Mouse (Mus musculus): ENCODE measurements at regions not wholly inside any gene's neighbourhood (a gene's known extent, or its start where the extent isn't known, plus 50 kb on each side); places are given as distances from the start of the nearest gene placed in this dataset.
A peak's percentile ranks its signal among the peaks of the same experiment; 100 is the strongest.

DNA sequence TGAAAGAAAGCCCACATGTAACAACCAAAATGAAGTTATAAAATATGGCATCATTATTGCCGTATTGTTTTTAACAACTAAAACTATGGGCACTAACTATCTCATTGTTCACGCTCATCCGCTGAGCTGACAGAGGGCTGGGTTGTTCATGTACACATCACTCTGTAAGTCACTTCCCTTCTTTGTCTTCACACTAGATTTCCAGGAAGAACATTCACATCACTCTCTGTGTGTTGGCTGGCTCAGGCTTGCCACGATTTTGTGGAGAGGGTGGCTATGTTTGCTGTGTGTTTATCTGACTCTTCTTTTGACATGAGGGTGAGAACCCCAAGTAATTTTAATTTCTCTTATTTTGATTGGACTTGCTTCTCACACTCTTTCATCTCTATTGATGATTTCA lies 221.9 kb upstream of the N6amt1 start:
- Histone ChIP-seq H3K36me3 (ENCODE audit: insufficient read depth, low read length) (no peaks in the 10 kb centered on the region), H3K9me3 (ENCODE audit: low read length) (no peaks in the 10 kb centered on the region), H3K4me1 (replicated peaks; ENCODE audit: low read depth, low read length) (peaks cover 13% of the 10 kb centered on the region), H3K27me3 (ENCODE audit: insufficient read depth, low read length) (no peaks in the 10 kb centered on the region), H3K4me3 (replicated peaks; ENCODE audit: low read length) (no peak overlapping the region)
- TF ChIP-seq CTCF (conservative IDR thresholded peaks at IDR 0.05; ENCODE audit: low read length) (no peak), POU5F1 (IDR thresholded peaks at IDR 0.05; ENCODE audit: borderline replicate concordance, low read length) (no peak), NANOG (IDR thresholded peaks at IDR 0.05; ENCODE audit: borderline replicate concordance, low read length) (no peak)

DNA sequence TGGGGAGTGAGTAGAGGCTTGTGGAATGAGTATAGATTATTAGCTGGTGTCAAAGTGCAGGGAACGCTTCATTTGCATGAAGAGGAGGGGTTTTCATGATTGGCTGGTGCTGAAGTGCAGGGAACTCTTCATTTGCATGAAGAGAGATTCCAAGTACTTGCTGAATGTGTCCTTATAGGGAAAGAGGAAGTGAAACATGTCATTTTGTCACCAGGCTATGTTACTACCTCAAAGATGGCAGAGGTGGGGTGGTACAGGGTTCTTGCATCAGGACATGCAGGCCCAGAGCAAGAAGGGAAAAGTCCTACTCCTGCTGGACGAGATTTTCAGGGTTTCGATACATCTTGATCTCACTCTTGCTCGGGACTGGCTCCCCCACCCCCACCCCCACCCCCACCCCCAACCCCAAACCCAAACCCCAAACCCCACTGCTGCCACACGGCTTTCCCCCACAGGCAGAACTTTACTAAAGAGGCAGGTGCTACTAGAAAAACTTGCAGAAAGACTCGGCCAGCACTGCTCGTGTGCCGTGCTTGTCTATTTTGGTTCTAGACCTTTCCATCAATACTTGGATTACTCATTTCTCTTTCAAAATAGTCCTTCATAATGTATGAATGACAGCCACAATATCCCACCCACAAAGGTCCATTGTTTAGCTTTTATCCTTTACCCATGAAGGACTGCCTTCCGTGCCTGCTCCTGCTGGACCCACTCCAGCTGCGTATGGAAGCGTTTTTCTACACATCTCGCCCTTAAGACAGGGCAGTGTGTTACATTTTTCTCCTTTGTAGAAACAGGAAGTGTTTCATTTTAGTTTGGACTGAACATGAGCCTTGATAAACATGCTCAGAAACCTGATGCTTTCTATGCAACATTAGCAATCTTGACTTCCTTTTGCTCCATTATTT lies 223.0 kb upstream of the N6amt1 start:
- Histone ChIP-seq H3K4me1 (replicated peaks; ENCODE audit: low read depth, low read length) (peaks cover 13% of the 10 kb centered on the region), H3K9me3 (ENCODE audit: low read length) (no peaks in the 10 kb centered on the region), H3K4me3 (replicated peaks; ENCODE audit: low read length) (no peak overlapping the region), H3K36me3 (ENCODE audit: insufficient read depth, low read length) (no peaks in the 10 kb centered on the region), H3K27me3 (ENCODE audit: insufficient read depth, low read length) (no peaks in the 10 kb centered on the region)
- TF ChIP-seq NANOG (IDR thresholded peaks at IDR 0.05; ENCODE audit: borderline replicate concordance, low read length) (no peak), CTCF (conservative IDR thresholded peaks at IDR 0.05; ENCODE audit: low read length) (no peak), POU5F1 (IDR thresholded peaks at IDR 0.05; ENCODE audit: borderline replicate concordance, low read length) (no peak)

- H3K4me1 ChIP-seq (replicated peaks; ENCODE audit: low read depth, low read length), result peaks cover 13% of the 10 kb centered on the region
- no peaks in the 10 kb centered on the region for H3K27me3 ChIP-seq (ENCODE audit: insufficient read depth, low read length)
- TF ChIP-seq CTCF (conservative IDR thresholded peaks at IDR 0.05; ENCODE audit: low read length) (no peak), NANOG (IDR thresholded peaks at IDR 0.05; ENCODE audit: borderline replicate concordance, low read length) (no peak), POU5F1 (IDR thresholded peaks at IDR 0.05; ENCODE audit: borderline replicate concordance, low read length) (no peak)
- H3K9me3 ChIP-seq (ENCODE audit: low read length), result no peaks in the 10 kb centered on the region
- peak overlapping the region; percentile 29; the same call in 1 of the 2 replicates for H3K4me3 ChIP-seq (replicated peaks; ENCODE audit: low read length)
- no peaks in the 10 kb centered on the region for H3K36me3 ChIP-seq (ENCODE audit: insufficient read depth, low read length)
These were observed 225.0 kb upstream of the N6amt1 start for GRCm38 (mm10) chr16:87129021-87129420.

GRCm38 (mm10) chr16:87128230-87128629 lies 225.8 kb upstream of the N6amt1 start:
- H3K4me3 ChIP-seq (replicated peaks; ENCODE audit: low read length), result peak overlapping the region; percentile 29
- H3K36me3 ChIP-seq (ENCODE audit: insufficient read depth, low read length), result no peaks in the 10 kb centered on the region
- no peaks in the 10 kb centered on the region for H3K9me3 ChIP-seq (ENCODE audit: low read length)
- H3K4me1 ChIP-seq (replicated peaks; ENCODE audit: low read depth, low read length), result peaks cover 13% of the 10 kb centered on the region
- H3K27me3 ChIP-seq (ENCODE audit: insufficient read depth, low read length), result no peaks in the 10 kb centered on the region
- TF ChIP-seq NANOG (IDR thresholded peaks at IDR 0.05; ENCODE audit: borderline replicate concordance, low read length), result no peak
- no peak for TF ChIP-seq CTCF (conservative IDR thresholded peaks at IDR 0.05; ENCODE audit: low read length)
- no peak for TF ChIP-seq POU5F1 (IDR thresholded peaks at IDR 0.05; ENCODE audit: borderline replicate concordance, low read length)

DNA sequence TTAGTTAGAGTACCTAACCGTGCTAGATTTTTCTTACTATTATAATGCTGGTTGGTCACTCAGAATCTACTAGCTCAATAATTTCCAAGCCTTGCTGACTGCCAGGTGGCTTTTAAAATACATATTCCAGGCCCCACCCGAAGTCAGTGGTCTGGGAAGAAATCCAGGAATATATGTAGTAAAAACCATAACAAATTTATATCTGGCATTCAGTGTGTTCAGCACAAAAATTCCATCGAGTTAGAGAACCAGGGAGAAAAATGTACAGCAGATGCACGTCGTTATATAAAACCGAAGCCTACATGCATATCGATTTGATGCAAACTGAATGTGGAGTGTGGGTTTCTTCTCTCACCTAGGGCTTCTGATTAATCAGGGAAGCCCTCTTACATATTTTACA lies 229.5 kb upstream of the N6amt1 start:
- no peaks in the 10 kb centered on the region for H3K27me3 ChIP-seq (ENCODE audit: insufficient read depth, low read length)
- no peaks in the 10 kb centered on the region for H3K9me3 ChIP-seq (ENCODE audit: low read length)
- no peak for TF ChIP-seq NANOG (IDR thresholded peaks at IDR 0.05; ENCODE audit: borderline replicate concordance, low read length)
- TF ChIP-seq POU5F1 (IDR thresholded peaks at IDR 0.05; ENCODE audit: borderline replicate concordance, low read length), result no peak
- TF ChIP-seq CTCF (conservative IDR thresholded peaks at IDR 0.05; ENCODE audit: low read length), result no peak
- H3K4me3 ChIP-seq (replicated peaks; ENCODE audit: low read length), result no peak overlapping the region
- H3K36me3 ChIP-seq (ENCODE audit: insufficient read depth, low read length), result no peaks in the 10 kb centered on the region
- peaks cover 13% of the 10 kb centered on the region for H3K4me1 ChIP-seq (replicated peaks; ENCODE audit: low read depth, low read length)

- TF ChIP-seq NANOG (IDR thresholded peaks at IDR 0.05; ENCODE audit: borderline replicate concordance, low read length), result no peak
- no peak for TF ChIP-seq CTCF (conservative IDR thresholded peaks at IDR 0.05; ENCODE audit: low read length)
- TF ChIP-seq POU5F1 (IDR thresholded peaks at IDR 0.05; ENCODE audit: borderline replicate concordance, low read length), result no peak
- H3K4me3 ChIP-seq (replicated peaks; ENCODE audit: low read length), result no peak overlapping the region
- no peaks in the 10 kb centered on the region for H3K9me3 ChIP-seq (ENCODE audit: low read length)
- H3K4me1 ChIP-seq (replicated peaks; ENCODE audit: low read depth, low read length), result no peaks in the 10 kb centered on the region
- no peaks in the 10 kb centered on the region for H3K27me3 ChIP-seq (ENCODE audit: insufficient read depth, low read length)
- H3K36me3 ChIP-seq (ENCODE audit: insufficient read depth, low read length), result no peaks in the 10 kb centered on the region
These were observed 250.4 kb upstream of the N6amt1 start for GRCm38 (mm10) chr16:87103599-87103998.

GRCm38 (mm10) chr16:87102057-87102456 lies 251.9 kb upstream of the N6amt1 start:
- H3K36me3 ChIP-seq (ENCODE audit: insufficient read depth, low read length), result no peaks in the 10 kb centered on the region
- H3K4me1 ChIP-seq (replicated peaks; ENCODE audit: low read depth, low read length), result no peaks in the 10 kb centered on the region
- TF ChIP-seq POU5F1 (IDR thresholded peaks at IDR 0.05; ENCODE audit: borderline replicate concordance, low read length) (no peak), CTCF (conservative IDR thresholded peaks at IDR 0.05; ENCODE audit: low read length) (no peak), NANOG (IDR thresholded peaks at IDR 0.05; ENCODE audit: borderline replicate concordance, low read length) (no peak)
- H3K27me3 ChIP-seq (ENCODE audit: insufficient read depth, low read length), result no peaks in the 10 kb centered on the region
- H3K9me3 ChIP-seq (ENCODE audit: low read length), result no peaks in the 10 kb centered on the region
- H3K4me3 ChIP-seq (replicated peaks; ENCODE audit: low read length), result no peak overlapping the region

GRCm38 (mm10) chr16:87092011-87092410 lies 262.0 kb upstream of the N6amt1 start:
- H3K9me3 ChIP-seq (ENCODE audit: low read length), result no peaks in the 10 kb centered on the region
- H3K4me1 ChIP-seq (replicated peaks; ENCODE audit: low read depth, low read length), result no peaks in the 10 kb centered on the region
- H3K27me3 ChIP-seq (ENCODE audit: insufficient read depth, low read length), result no peaks in the 10 kb centered on the region
- no peaks in the 10 kb centered on the region for H3K36me3 ChIP-seq (ENCODE audit: insufficient read depth, low read length)
- TF ChIP-seq CTCF (conservative IDR thresholded peaks at IDR 0.05; ENCODE audit: low read length) (no peak), NANOG (IDR thresholded peaks at IDR 0.05; ENCODE audit: borderline replicate concordance, low read length) (no peak), POU5F1 (IDR thresholded peaks at IDR 0.05; ENCODE audit: borderline replicate concordance, low read length) (no peak)
- no peak overlapping the region for H3K4me3 ChIP-seq (replicated peaks; ENCODE audit: low read length)

Data from E14TG2a.4 (cell line).